Mouse (Mus musculus) midbrain, embryonic 14.5 days (tissue): ENCODE measurements at regions not wholly inside any gene's neighbourhood (a gene's known extent, or its start where the extent isn't known, plus 50 kb on each side); places are given as distances from the start of the nearest gene placed in this dataset.
A peak's percentile ranks its signal among the peaks of the same experiment; 100 is the strongest.

Experiments
- ATAC-seq: fragments of 200-750 bp; cut with Nextera tagmentation; 2 replicates; pipeline ENCODE4 v1.8.0; 2017; ENCODE audit warnings: moderate number of reproducible peaks, moderate library complexity; ENCODE audit not compliant: low FRiP score, low TSS enrichment
- DNase-seq: peaks from one replicate; pipeline ENCODE4 v3.0.0-alpha.2; 2015
- H3K27ac ChIP-seq: fragments of 300-500 bp; sonication (generic); replicated peaks from 2 replicates; pipeline ENCODE4 v1.5.1; 2014; ENCODE audit warnings: mild to moderate bottlenecking, low read depth, low read length, moderate library complexity
- H3K27me3 ChIP-seq: fragments of 300-500 bp; sonication (generic); 2 replicates; pipeline ENCODE4 v1.6.1; 2014; ENCODE audit warnings: low read length, control low read depth, mixed read lengths; ENCODE audit not compliant: control insufficient read depth, insufficient read depth
- H3K36me3 ChIP-seq: fragments of 300-500 bp; sonication (generic); 2 replicates; pipeline ENCODE4 v1.6.1; 2014; ENCODE audit warnings: low read length, control low read depth; ENCODE audit not compliant: control insufficient read depth, insufficient read depth
- H3K4me1 ChIP-seq: fragments of 300-500 bp; sonication (generic); 2 replicates; pipeline ENCODE4 v1.6.1; 2014; ENCODE audit warnings: mild to moderate bottlenecking, antibody characterized with exemption, low read length, control low read depth; ENCODE audit not compliant: control insufficient read depth, insufficient read depth
- H3K4me2 ChIP-seq: fragments of 300-500 bp; sonication (generic); 2 replicates; pipeline ENCODE4 v1.6.1; 2014; ENCODE audit warnings: mild to moderate bottlenecking, low read length, moderate library complexity
- H3K4me3 ChIP-seq: fragments of 300-500 bp; sonication (generic); replicated peaks from 2 replicates; pipeline ENCODE4 v1.5.1; 2014; ENCODE audit warnings: low read depth, low read length
- H3K9ac ChIP-seq: fragments of 300-500 bp; sonication (generic); replicated peaks from 2 replicates; pipeline ENCODE4 v1.6.1; 2014; ENCODE audit warnings: mild to moderate bottlenecking, low read length, moderate library complexity
- H3K9me3 ChIP-seq: fragments of 300-500 bp; sonication (generic); 2 replicates; pipeline ENCODE4 v1.6.1; 2016; ENCODE audit warnings: low read length, control low read depth, mixed read lengths; ENCODE audit not compliant: control insufficient read depth
- WGBS: fragments of 180-500 bp; shearing (Covaris S2); extraction: QIAGEN DNeasy Blood & Tissue Kit; methylation state at CpG from one replicate; pipeline ENCODE4 v1.1.7; 2014; 5-methylcytosine and 5-hydroxymethylcytosine counted together

DNA sequence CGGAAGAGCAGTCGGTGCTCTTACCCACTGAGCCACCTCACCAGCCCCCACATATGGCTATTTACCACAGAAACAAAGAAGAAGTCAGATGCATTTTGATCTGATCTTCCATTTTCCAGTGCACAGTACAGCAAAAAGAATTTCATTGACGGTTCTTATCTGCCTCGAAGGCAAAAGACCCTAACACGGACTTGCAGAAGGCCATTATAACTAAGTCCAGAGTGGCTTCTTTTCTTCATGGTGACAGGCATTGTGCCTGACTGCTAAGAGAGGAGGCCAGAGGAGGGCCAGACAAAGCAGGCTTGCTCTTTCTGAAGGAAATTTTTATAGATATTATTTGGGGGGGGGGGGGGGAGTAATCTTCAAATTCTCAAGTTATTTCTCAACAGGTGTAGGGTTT is 350.0 kb upstream of the Atp11b start:
- H3K27me3 ChIP-seq = no peaks in the 10 kb centered on the region
- 25% methylated on average over 5 of the region's 5 CpGs for WGBS
- ATAC-seq (no peak), DNase-seq (peak; percentile 18)
- no peak overlapping the region for H3K4me3 ChIP-seq
- peak overlapping the region; percentile 73 for H3K27ac ChIP-seq
- H3K9me3 ChIP-seq = no peaks in the 10 kb centered on the region
- no peak overlapping the region for H3K9ac ChIP-seq
- H3K36me3 ChIP-seq = no peaks in the 10 kb centered on the region
- H3K4me1 ChIP-seq = no peaks in the 10 kb centered on the region
- no peak overlapping the region for H3K4me2 ChIP-seq

DNA sequence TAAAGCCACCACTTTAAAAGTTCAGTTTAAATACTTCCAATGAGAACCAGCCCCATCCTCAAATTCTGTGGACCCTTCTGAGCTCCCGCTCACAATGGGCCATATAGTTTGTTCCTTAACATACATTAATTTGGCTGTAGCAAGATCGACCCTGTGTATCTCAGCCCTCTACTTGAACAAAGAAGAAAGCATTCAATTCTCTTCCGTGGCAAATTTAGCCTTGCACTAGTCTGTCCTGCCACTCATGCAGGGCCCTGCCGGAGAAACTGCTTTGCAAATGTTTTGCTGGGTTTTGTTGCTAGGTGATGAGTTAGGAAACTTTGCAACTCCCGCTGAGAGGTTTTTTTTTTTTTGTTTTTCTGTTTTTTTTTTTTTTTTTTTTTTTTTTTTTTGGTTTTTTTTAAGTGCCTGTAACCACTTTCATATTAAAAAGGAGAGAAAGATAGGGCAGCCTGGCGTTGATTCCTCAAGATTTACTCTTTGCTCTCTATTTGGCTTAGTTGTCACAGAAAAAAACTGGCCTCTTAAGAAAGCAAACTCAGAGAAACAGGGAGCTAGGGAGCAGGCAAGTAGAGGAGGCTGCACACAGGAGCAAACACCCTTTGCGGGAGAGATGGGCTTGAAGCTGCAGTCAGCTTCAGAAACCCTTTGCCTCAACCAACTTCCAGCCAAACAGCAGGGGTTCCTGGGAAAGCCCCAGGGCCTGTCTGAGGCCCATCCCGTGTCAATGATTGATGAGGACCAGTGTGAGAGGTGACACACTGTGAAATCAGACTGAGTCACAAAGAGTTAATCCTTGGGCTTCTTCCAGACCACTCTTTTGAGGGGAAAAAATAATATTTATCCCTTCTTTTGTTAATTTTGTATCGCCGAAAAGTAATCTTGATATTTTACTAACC is 349.2 kb upstream of the Atp11b start:
- DNase-seq (peak; percentile 72), ATAC-seq (peak; percentile 72)
- Histone ChIP-seq H3K4me2 (peak overlapping the region; percentile 11), H3K4me3 (no peak overlapping the region), H3K4me1 (no peaks in the 10 kb centered on the region), H3K27me3 (no peaks in the 10 kb centered on the region), H3K9me3 (no peaks in the 10 kb centered on the region), H3K9ac (no peak overlapping the region), H3K27ac (peak overlapping the region; percentile 73), H3K36me3 (no peaks in the 10 kb centered on the region)
- 2% methylated on average over 10 of the region's 10 CpGs for WGBS

DNA sequence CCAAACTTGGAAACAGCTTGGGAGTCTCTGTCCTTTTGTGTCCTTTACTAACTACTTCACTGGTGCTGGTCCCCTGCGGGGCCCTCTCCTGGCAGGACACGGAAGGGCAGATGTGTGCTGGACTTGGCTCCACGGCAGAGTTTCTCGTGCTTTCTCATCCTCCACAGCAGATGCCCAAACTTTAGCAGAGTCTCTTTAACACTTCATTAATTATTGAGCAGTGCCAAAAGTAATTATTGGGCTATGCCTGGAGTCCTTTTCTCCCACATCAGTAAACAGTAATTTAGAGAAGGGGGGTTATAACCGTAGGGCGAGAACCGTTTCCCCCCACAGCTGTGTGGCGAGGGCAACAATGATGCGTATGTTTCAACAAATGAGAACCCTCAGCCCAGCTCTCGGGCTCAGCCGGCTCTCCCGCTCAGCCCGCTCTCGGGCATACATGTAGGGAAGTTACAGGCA is 348.3 kb upstream of the Atp11b start:
- no peaks in the 10 kb centered on the region for H3K27me3 ChIP-seq
- no peaks in the 10 kb centered on the region for H3K4me1 ChIP-seq
- no peaks in the 10 kb centered on the region for H3K36me3 ChIP-seq
- ATAC-seq = peak; percentile 62; the same call in 1 of the 2 replicates
- peak; percentile 77 for DNase-seq
- H3K9me3 ChIP-seq = no peaks in the 10 kb centered on the region
- 19% methylated on average over 14 of the region's 14 CpGs for WGBS
- peak overlapping the region; percentile 9 for H3K4me2 ChIP-seq
- no peak overlapping the region for H3K4me3 ChIP-seq
- H3K9ac ChIP-seq = no peak overlapping the region
- peak overlapping the region; percentile 65 for H3K27ac ChIP-seq

DNA sequence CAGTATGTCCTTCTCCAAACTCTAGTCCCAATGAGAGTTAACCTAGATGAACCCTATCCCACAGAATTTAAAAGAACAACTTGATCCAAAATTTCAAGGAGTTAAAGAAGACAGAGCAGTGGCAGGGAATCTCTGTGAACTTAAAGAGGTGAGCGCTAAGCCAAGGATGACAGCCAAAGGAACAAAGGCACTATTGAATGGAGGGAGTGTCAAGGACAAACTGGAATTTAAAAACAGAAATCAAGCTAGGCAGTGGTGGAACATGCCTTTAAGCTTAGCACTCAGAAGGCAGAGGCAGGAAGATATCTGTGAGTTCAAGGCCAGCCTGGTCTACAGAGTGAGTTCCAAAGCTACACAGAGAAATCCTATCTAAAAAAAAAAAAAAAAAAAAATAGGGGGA is 316.2 kb upstream of the Atp11b start:
- Histone ChIP-seq H3K4me3 (no peak overlapping the region), H3K4me2 (no peak overlapping the region), H3K27ac (no peak overlapping the region), H3K27me3 (no peaks in the 10 kb centered on the region), H3K4me1 (no peaks in the 10 kb centered on the region), H3K36me3 (no peaks in the 10 kb centered on the region), H3K9ac (no peak overlapping the region), H3K9me3 (no peaks in the 10 kb centered on the region)
- ATAC-seq (no peak), DNase-seq (no peak)
- 85% methylated on average over 1 of the region's 1 CpGs for WGBS

DNA sequence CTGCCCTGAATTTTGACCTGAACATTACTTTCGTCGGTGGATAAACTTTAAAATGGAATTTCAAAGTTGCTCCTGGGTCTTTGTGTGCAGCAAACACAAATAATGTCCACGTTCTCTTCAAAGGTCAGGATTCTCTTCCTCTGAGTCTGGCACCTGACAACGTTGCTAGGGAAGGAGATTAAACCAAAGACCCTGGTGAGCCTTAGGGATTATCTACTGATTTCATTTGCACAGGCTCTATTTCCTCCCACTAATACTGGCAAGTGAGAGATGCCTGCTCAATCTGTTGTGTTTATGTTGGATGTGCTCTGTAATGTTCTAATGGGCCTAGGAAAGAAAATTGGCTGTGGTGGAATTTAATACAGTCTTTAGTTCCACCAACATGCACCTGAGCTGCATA is 291.0 kb upstream of the Atp11b start:
- Histone ChIP-seq H3K27ac (no peak overlapping the region), H3K4me2 (no peak overlapping the region), H3K36me3 (no peaks in the 10 kb centered on the region), H3K9ac (no peak overlapping the region), H3K4me3 (no peak overlapping the region), H3K27me3 (no peaks in the 10 kb centered on the region; the same call in 1 of the 2 replicates), H3K4me1 (no peaks in the 10 kb centered on the region), H3K9me3 (no peaks in the 10 kb centered on the region)
- WGBS = 19% methylated on average over 4 of the region's 4 CpGs
- DNase-seq = no peak
- ATAC-seq = no peak

DNA sequence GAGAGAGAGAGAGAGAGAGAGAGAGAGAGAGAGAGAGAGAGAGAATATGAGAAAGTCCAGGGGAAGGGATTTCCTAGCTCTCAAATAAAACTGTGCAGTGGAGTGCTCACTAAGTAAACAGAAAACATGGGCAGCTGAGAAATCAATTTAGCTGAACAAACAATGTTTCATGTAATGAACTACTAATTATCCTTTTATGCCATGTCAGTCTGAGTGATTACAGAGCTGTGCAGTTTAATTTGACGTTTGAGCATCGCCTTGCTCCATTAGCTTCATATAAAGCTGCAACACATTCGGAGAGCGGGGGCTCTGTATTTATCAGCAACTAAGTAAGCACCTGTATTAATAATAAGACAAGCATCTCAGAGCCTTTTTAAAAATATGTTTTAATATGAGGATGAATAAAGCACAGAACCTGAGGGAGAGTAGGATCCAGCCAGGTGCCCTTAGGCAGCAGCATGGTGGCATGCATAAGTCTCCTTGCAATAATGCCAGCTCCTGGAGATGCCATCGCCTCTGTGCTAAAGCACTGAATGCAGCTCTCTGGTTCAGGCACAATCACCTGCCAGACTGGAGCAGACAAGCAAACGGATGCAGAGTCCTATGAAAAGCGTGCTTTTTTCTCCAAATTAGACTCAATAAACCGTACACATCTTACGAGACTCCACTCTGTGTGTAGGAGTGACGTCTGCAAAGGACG is 289.5 kb upstream of the Atp11b start:
- Histone ChIP-seq H3K4me3 (no peak overlapping the region), H3K27me3 (no peaks in the 10 kb centered on the region; the same call in 1 of the 2 replicates), H3K9me3 (no peaks in the 10 kb centered on the region), H3K4me2 (no peak overlapping the region), H3K9ac (no peak overlapping the region), H3K36me3 (no peaks in the 10 kb centered on the region), H3K4me1 (no peaks in the 10 kb centered on the region), H3K27ac (no peak overlapping the region)
- ATAC-seq (no peak), DNase-seq (no peak)
- WGBS = 80% methylated on average over 11 of the region's 11 CpGs

DNA sequence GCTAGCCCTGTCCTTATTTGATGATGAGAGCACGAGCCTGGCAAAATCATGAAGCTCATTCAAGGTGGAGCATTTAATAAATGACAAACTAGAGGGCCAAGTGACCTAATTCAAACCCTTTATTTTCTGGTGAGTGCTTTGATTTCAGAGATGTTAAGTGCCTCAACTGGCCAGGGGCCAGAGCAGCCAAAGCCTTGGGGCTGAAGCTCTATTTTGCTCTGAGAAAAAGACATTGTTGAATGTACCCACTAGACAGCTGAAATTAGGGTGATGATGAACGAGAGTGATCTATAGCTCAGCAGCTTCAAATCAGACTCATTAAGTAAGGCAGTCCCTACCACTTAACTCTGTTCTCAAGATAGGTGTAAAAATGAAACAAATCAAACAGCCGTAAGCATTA is 287.9 kb upstream of the Atp11b start:
- Histone ChIP-seq H3K9me3 (no peaks in the 10 kb centered on the region), H3K4me3 (no peak overlapping the region), H3K36me3 (no peaks in the 10 kb centered on the region), H3K4me1 (no peaks in the 10 kb centered on the region), H3K9ac (no peak overlapping the region), H3K27ac (no peak overlapping the region), H3K27me3 (no peaks in the 10 kb centered on the region; the same call in 1 of the 2 replicates), H3K4me2 (no peak overlapping the region)
- no peak for DNase-seq
- no peak for ATAC-seq
- 87% methylated on average over 3 of the region's 3 CpGs for WGBS

DNA sequence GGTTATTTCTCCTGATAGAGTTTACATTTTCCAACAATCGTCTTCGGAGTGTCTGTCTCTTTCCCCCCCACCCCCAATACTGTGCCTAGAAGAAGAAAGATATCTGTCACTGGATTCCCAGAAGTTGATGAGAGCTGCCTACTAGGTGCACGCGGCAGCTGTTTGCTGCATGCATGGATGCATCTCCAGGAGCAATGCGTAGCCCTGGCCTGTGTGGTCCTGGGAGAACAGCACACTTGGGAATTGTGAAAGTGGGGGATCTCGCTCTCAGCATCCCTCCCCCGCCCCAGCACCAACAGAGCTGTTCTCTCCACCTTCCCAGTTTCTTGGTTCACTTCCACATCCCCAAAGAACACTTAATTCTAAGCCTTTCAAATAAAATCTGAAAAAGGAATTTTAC is 280.6 kb upstream of the Atp11b start:
- WGBS = 56% methylated on average over 7 of the region's 7 CpGs
- ATAC-seq (no peak), DNase-seq (no peak)
- no peak overlapping the region for H3K4me2 ChIP-seq
- no peak overlapping the region for H3K27ac ChIP-seq
- H3K36me3 ChIP-seq = no peaks in the 10 kb centered on the region
- no peak overlapping the region for H3K9ac ChIP-seq
- H3K4me3 ChIP-seq = no peak overlapping the region
- H3K4me1 ChIP-seq = 0 out of 2 replicates have a peak, but pooled peaks cover 4% of the 10 kb centered on the region
- H3K9me3 ChIP-seq = no peaks in the 10 kb centered on the region
- no peaks in the 10 kb centered on the region for H3K27me3 ChIP-seq
